Mouse (Mus musculus) neural tube, embryonic 15.5 days (tissue): ENCODE measurements around the gene Gphn. TPM values are rescaled to one million over a fixed set of nuclear protein-coding genes. Genes with fewer than 3 reads are reported as not detected.
"Not testable (repeated sequence)": the region's sequence is repeated elsewhere in the genome, so short reads cannot be mapped to it uniquely, and the experiment has no call there.

Experiments
- ATAC-seq: fragments of 200-750 bp; cut with Nextera tagmentation; 2 replicates; pipeline ENCODE4 v1.8.0; 2017; ENCODE audit warnings: mild to moderate bottlenecking, moderate TSS enrichment, moderate library complexity; ENCODE audit not compliant: low FRiP score
- H3K27ac ChIP-seq: fragments of 300-500 bp; sonication (generic); replicated peaks from 2 replicates; pipeline ENCODE4 v1.5.1; 2015; ENCODE audit warnings: mild to moderate bottlenecking, inconsistent platforms
- H3K27me3 ChIP-seq: fragments of 300-500 bp; sonication (generic); replicated peaks from 2 replicates; pipeline ENCODE4 v1.6.1; 2015; ENCODE audit warnings: inconsistent platforms
- H3K36me3 ChIP-seq: fragments of 300-500 bp; sonication (generic); 2 replicates; pipeline ENCODE4 v1.6.1; 2015; ENCODE audit warnings: inconsistent platforms
- H3K4me1 ChIP-seq: fragments of 300-500 bp; sonication (generic); 2 replicates; pipeline ENCODE4 v1.6.1; 2015; ENCODE audit warnings: inconsistent platforms
- H3K4me2 ChIP-seq: fragments of 300-500 bp; sonication (generic); 2 replicates; pipeline ENCODE4 v1.6.1; 2015; ENCODE audit warnings: inconsistent platforms, mild to moderate bottlenecking, moderate library complexity
- H3K4me3 ChIP-seq: fragments of 300-500 bp; sonication (generic); replicated peaks from 2 replicates; pipeline ENCODE4 v1.5.1; 2015; ENCODE audit warnings: mild to moderate bottlenecking, inconsistent platforms
- H3K9ac ChIP-seq: fragments of 300-500 bp; sonication (generic); replicated peaks from 2 replicates; pipeline ENCODE4 v1.6.1; 2015; ENCODE audit warnings: mild to moderate bottlenecking, inconsistent platforms
- H3K9me3 ChIP-seq: fragments of 300-500 bp; sonication (generic); replicated peaks from 2 replicates; pipeline ENCODE4 v1.6.1; 2016; ENCODE audit warnings: inconsistent platforms
- WGBS: fragments of 180-500 bp; shearing (Covaris S2); methylation state at CpG from one replicate; pipeline ENCODE4 v1.1.7; 2015; ENCODE audit warnings: mixed read lengths; 5-methylcytosine and 5-hydroxymethylcytosine counted together
- polyA plus RNA-seq: library from polyadenylated mRNA; unstranded; fragments of >200 nt; fragmentation: Nextera tagmentation; extraction: Ambion mirVana; gene quantifications from 2 replicates; pipeline ENCODE4 v1.2.1, GENCODE M21; 2015

The Gphn gene
- polyA plus RNA-seq, 1 experiment from 2014 or later = 64.6 TPM

DNA sequence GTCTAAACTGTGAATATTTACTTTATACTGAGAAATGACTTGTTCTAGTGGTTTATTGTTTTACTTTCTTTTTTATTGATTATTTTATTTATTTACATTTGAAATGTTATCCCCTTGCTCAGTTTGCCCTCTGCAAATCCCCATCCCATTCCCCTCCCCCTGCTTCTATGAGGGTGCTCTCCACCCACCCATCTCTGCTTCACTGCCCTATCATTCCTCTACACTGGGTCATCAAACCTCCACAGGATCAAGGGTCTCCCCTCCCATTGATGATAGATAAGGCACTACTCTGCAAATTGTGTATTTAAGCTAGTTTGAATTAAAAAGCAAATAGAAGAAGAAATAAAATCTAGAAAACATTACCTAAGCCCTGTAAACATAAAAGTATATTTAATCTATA, 163.1 kb downstream of the Gphn start:
- Histone ChIP-seq H3K36me3 (no peaks in the 10 kb centered on the region), H3K27me3 (no peaks in the 10 kb centered on the region), H3K9me3 (no peaks in the 10 kb centered on the region), H3K4me3 (no peak overlapping the region), H3K27ac (no peak overlapping the region), H3K4me2 (no peak overlapping the region), H3K4me1 (no peaks in the 10 kb centered on the region), H3K9ac (no peak overlapping the region)
- no peak for ATAC-seq

GRCm38 (mm10) chr12:78395297-78395696, 169.1 kb downstream of the Gphn start:
- Histone ChIP-seq H3K27ac (no peak overlapping the region), H3K4me3 (no peak overlapping the region), H3K4me2 (no peak overlapping the region), H3K27me3 (no peaks in the 10 kb centered on the region), H3K4me1 (no peaks in the 10 kb centered on the region), H3K9ac (no peak overlapping the region), H3K9me3 (no peaks in the 10 kb centered on the region), H3K36me3 (no peaks in the 10 kb centered on the region)
- 93% methylated on average over 1 of the region's 1 CpGs for WGBS
- ATAC-seq = no peak

DNA sequence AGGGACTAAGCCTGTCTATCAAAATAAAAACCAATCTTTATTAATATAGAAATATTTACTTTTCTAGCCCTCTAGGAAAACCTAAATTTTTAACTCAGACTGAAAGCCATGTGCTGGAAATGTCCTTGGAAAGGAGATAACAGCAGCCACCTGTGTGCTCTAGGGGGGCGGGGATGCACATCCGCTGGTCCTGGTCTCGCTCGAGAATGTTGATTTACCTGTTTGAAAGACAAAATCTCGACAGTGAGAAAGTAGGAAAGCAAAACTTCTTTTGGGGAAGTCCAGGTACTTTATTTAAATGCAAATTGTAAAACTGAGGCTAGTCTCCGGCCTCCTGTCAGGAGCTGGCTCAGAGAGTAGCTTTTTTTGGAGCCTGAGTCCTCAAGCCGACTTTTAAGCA, 181.3 kb downstream of the Gphn start:
- H3K4me1 ChIP-seq, H3K27ac ChIP-seq, H3K36me3 ChIP-seq, ATAC-seq, H3K4me3 ChIP-seq, H3K27me3 ChIP-seq, H3K4me2 ChIP-seq, H3K9me3 ChIP-seq, H3K9ac ChIP-seq: not testable (repeated sequence)
- WGBS = 70% methylated on average over 7 of the region's 7 CpGs

- H3K9ac ChIP-seq = no peak overlapping the region
- H3K9me3 ChIP-seq = no peaks in the 10 kb centered on the region
- no peaks in the 10 kb centered on the region for H3K4me1 ChIP-seq
- H3K27ac ChIP-seq = no peak overlapping the region
- H3K4me2 ChIP-seq = no peak overlapping the region
- no peaks in the 10 kb centered on the region for H3K27me3 ChIP-seq
- H3K4me3 ChIP-seq = no peak overlapping the region
- 69% methylated on average over 1 of the region's 1 CpGs for WGBS
- ATAC-seq = no peak
- no peaks in the 10 kb centered on the region for H3K36me3 ChIP-seq
Observed at GRCm38 (mm10) chr12:78522176-78522575, 296.0 kb downstream of the Gphn start.

DNA sequence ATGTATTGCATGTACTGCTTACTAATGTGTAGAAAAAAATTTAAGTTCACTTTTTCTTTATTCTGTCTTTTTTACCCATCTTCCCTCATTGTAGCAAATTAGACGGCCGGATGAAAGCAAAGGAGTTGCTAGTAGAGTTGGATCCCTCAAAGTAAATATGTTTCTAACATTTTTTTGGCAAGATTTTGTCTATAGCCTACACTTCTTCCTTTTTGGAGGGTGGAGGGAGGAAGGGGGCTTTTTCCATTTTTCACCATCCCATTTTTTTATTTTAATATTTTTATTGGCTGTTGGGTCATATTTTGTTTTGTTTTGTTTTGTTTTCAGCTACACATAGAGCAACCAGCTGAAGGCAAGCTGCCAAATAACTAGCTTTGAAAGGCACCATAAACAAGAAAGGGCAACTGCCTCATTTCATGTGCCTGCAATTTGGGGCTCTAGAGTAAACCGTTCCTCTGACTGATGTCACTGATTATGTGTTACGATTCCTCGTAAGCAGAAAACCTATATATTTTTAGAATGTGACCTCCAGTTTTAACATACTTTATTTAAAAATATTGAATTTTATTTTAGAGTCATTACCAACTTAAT, 296.7 kb downstream of the Gphn start:
- Histone ChIP-seq H3K4me1 (no peaks in the 10 kb centered on the region), H3K4me3 (no peak overlapping the region), H3K9me3 (no peaks in the 10 kb centered on the region), H3K4me2 (no peak overlapping the region), H3K27me3 (no peaks in the 10 kb centered on the region), H3K27ac (no peak overlapping the region), H3K9ac (no peak overlapping the region), H3K36me3 (no peaks in the 10 kb centered on the region)
- WGBS = 75% methylated on average over 5 of the region's 5 CpGs
- no peak for ATAC-seq

DNA sequence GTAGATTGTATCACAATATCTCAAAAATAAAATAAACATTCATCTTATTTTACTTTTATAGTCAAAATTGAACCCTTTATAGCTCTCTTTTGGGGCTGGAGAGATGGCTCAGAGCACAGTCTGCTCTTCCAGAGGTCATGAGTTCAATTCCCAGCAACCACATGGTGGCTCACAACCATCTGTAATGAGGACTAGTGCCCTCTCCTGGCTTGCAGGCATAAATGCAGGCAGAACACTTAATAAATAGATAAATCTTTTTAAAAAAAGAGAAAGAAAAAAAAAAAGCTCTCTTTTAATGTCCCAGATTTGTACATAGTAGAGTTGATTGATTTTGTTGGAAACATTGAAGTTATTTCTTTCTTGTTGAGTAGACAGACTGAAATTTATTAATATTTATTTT, 311.4 kb downstream of the Gphn start:
- not testable (repeated sequence) for H3K9ac ChIP-seq, H3K4me1 ChIP-seq, H3K27ac ChIP-seq, H3K9me3 ChIP-seq, H3K36me3 ChIP-seq, H3K27me3 ChIP-seq, H3K4me3 ChIP-seq, ATAC-seq, H3K4me2 ChIP-seq

DNA sequence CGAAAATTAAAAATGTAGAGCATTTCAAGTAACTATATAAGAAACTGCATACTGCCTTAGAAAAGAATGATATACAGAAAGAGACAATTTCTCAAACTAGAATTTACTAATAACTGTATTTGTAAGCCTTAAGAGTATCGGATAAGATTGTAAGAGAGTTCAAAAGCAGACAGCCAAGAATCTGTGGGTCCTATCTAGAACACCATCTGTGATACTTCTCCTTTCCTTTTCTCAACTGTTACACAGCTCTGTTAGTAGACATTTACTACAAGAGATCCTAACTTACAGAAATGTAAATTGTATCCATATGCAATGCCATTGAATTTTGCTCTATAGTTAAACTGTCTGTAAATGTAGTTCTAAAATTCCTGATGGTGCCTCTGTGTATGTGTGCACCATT, 324.7 kb downstream of the Gphn start:
- Histone ChIP-seq H3K4me3 (no peak overlapping the region), H3K9me3 (no peaks in the 10 kb centered on the region), H3K9ac (no peak overlapping the region), H3K36me3 (no peaks in the 10 kb centered on the region), H3K4me1 (no peaks in the 10 kb centered on the region), H3K27me3 (no peaks in the 10 kb centered on the region), H3K4me2 (no peak overlapping the region), H3K27ac (no peak overlapping the region)
- 92% methylated on average over 2 of the region's 2 CpGs for WGBS
- ATAC-seq = no peak

DNA sequence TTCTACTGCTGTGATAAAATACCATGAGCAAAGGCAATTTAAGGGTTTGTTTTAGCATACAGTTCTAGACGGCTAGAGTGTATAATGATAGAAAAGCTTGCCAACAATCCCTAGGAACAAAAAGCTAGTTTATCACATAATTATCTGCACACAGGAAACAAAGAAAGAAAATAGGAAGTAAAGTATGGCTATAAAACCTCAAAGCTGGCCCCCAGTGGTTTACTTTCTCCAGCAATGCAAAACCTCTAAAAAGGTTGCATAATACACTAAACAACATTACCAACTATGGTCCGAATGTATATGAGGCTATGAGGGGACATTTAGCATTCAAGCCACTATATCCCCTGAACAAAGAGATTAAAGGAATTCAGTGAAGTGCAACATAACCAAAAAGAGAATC, 405.6 kb downstream of the Gphn start:
- no peak overlapping the region for H3K27ac ChIP-seq
- peaks cover 4% of the 10 kb centered on the region; the same call in 1 of the 2 replicates for H3K36me3 ChIP-seq
- no peaks in the 10 kb centered on the region for H3K9me3 ChIP-seq
- H3K27me3 ChIP-seq = no peaks in the 10 kb centered on the region
- WGBS = 48% methylated on average over 2 of the region's 2 CpGs
- H3K4me3 ChIP-seq = no peak overlapping the region
- H3K4me2 ChIP-seq = no peak overlapping the region
- H3K9ac ChIP-seq = no peak overlapping the region
- ATAC-seq = no peak
- H3K4me1 ChIP-seq = no peaks in the 10 kb centered on the region

DNA sequence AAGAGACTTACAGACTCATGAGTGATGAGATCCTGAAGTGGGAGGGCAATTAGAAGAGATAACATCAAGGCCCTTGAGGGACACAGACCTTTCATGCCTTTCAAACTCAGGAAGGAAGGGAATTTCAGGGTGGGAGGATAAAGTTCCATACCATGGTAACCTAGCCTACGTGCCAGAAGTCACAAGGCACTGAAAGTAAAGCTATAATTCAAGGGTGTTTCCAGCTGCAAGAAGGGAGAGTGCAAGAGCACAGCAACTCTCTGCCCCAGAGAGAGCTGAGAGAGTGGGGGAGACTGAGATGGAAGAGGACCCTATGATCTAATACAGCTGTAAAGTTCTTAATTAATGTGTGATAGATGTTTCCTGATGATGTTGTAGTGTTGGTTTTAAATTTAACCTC, 413.3 kb downstream of the Gphn start:
- no peak overlapping the region for H3K4me2 ChIP-seq
- WGBS = 23% methylated on average over 1 of the region's 1 CpGs
- ATAC-seq = no peak
- H3K27ac ChIP-seq = no peak overlapping the region
- H3K27me3 ChIP-seq = no peaks in the 10 kb centered on the region
- no peaks in the 10 kb centered on the region for H3K4me1 ChIP-seq
- H3K36me3 ChIP-seq = 0 out of 2 replicates have a peak, but pooled peaks cover 3% of the 10 kb centered on the region
- H3K9me3 ChIP-seq = no peaks in the 10 kb centered on the region
- H3K4me3 ChIP-seq = no peak overlapping the region
- no peak overlapping the region for H3K9ac ChIP-seq

DNA sequence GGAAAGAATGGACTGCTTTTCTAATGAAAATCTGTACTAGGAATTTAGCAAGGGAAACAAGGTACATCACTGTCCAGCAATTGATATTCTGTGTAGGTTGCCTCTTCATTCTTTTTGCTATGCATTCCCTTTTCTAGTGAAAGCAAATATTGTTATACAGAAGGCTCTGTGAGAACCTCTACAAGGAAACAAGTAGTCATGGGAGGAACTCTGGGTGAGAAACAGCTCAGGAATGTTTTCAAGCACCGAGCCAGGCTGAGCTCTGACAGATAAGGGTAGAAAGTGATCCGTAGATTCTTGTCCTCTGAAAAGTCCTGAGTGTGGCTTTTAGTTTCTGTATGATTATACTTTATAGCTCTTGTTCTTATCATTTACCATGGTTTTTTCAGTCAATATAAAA, 413.9 kb downstream of the Gphn start:
- ATAC-seq = no peak
- Histone ChIP-seq H3K9ac (no peak overlapping the region), H3K4me3 (no peak overlapping the region), H3K4me1 (no peaks in the 10 kb centered on the region), H3K36me3 (0 out of 2 replicates have a peak, but pooled peaks cover 3% of the 10 kb centered on the region), H3K4me2 (no peak overlapping the region), H3K9me3 (no peaks in the 10 kb centered on the region), H3K27me3 (no peaks in the 10 kb centered on the region), H3K27ac (no peak overlapping the region)
- 71% methylated on average over 2 of the region's 2 CpGs for WGBS

- Histone ChIP-seq H3K27me3 (no peaks in the 10 kb centered on the region), H3K9me3 (no peaks in the 10 kb centered on the region), H3K27ac (no peak overlapping the region), H3K9ac (no peak overlapping the region), H3K4me2 (no peak overlapping the region), H3K36me3 (0 out of 2 replicates have a peak, but pooled peaks cover 3% of the 10 kb centered on the region), H3K4me3 (no peak overlapping the region), H3K4me1 (no peaks in the 10 kb centered on the region)
- ATAC-seq = no peak
Observed at GRCm38 (mm10) chr12:78641220-78641619, 415.0 kb downstream of the Gphn start.

DNA sequence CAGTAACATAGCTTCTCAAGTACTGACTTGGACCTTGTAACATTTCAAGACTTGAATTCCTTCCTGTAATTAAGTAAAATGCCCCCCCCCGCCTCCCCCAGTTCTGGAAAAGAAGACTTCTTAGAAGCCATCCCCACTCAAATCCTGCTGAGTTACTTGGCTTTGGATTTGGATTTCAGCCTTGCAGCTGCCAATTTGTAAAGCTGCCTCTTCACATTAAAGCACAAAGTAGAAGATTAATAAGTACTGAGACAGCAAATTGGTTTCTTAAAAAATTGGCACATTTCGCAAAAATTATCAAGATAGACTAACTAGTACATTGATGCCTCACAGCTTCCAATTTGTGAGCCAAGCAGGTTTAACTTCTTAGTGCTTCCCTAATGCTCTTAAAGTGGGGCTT, 417.5 kb downstream of the Gphn start:
- WGBS = 86% methylated on average over 2 of the region's 2 CpGs
- H3K4me1 ChIP-seq = no peaks in the 10 kb centered on the region
- 0 out of 2 replicates have a peak, but pooled peaks cover under 1% of the 10 kb centered on the region for H3K36me3 ChIP-seq
- ATAC-seq = no peak
- no peak overlapping the region for H3K9ac ChIP-seq
- no peaks in the 10 kb centered on the region for H3K27me3 ChIP-seq
- H3K27ac ChIP-seq = no peak overlapping the region
- H3K9me3 ChIP-seq = no peaks in the 10 kb centered on the region
- no peak overlapping the region for H3K4me3 ChIP-seq
- H3K4me2 ChIP-seq = no peak overlapping the region

GRCm38 (mm10) chr12:78645282-78645681, 419.1 kb downstream of the Gphn start:
- Histone ChIP-seq H3K9me3 (no peaks in the 10 kb centered on the region), H3K36me3 (no peaks in the 10 kb centered on the region), H3K4me1 (no peaks in the 10 kb centered on the region), H3K27me3 (no peaks in the 10 kb centered on the region), H3K4me2 (no peak overlapping the region), H3K9ac (no peak overlapping the region), H3K4me3 (no peak overlapping the region), H3K27ac (no peak overlapping the region)
- 92% methylated on average over 1 of the region's 1 CpGs for WGBS
- ATAC-seq = no peak
